Mouse (Mus musculus): ENCODE data around the gene Srrm3.

DNA sequence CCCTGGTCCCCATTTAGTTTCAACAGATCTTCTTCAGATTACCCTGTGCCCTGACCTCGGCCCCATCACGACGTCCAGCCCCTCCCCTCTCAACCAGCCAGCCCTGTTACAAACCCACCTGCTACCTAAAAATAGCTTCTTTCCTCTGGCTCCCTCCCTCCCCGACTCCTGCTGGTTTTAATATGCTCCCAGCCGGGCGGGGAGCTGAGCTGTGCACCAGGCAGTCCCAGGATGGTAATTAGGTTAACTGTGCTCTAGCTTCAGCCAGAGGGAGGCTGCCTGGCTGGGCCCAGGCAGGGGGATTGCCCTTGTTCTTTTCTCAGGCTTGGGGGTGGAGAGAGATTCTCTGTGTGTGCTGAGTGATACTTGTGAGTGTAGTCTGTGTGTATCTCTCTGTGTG is 5.8 kb upstream of the Srrm3 start:
- no peak for TF ChIP-seq GATA1 (IDR thresholded peaks at IDR 0.05; ENCODE audit: low read length)
- no peak for TF ChIP-seq TAL1 (IDR thresholded peaks at IDR 0.05; ENCODE audit: low read length)
